ENCODE assay signal across 1 mouse cellular context in the genomic region with DNA sequence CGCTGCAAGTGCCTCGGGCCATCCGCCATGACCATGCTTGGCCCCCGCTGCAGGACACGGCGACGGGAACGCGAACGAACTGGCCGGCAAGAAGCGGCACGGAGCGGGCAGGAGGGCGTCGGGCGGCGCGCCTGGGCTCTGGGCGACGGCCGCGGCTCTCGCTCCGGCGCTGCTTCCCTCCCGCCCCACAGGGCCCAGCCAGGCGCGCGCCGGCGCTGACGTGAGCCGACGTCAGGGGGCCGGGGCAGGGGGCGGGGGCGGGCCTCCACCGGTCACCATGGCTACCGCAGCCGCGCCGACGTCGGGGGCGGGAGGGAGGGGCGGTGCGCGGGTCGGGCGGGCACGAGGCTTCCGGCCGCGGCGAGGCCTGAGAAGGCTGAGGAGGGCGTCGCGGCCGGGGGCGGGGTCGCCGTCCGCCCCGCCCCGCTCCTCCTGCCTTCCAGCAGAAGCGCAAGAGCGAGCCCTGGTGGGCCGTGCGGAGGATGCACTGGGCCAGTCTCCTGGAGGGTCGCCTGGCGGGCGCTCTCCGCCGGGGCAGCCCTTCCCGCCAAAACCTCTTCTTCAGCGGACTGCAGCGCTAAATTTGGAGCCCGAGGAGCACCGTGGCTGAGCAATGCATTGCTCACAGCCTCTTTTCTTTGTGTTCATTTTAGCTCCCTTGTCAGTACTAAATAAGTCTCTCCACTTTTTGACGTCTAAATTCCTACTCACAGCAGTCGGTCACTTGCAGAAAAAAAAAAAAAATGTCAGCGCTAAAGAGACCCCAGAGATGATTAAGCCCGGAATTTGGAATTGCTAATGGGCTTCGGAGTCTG.
TF ChIP-seq lines count a peak whose summit lies in the region.

A gene (minus strand): TSS at position 233 of the 815 bp plus-strand sequence.

TF ChIP-seq in CH12.LX, 34 proteins besides CTCF, POLR2A, EP300 and RAD21 (continued from another document):
- peak; percentile 76 for TF ChIP-seq ZMIZ1 (IDR thresholded peaks at IDR 0.05; ENCODE audit: low read depth, low read length)
- TF ChIP-seq MYC (IDR thresholded peaks at IDR 0.05; ENCODE audit: low read depth, low read length), result no peak
- TF ChIP-seq UBTF (IDR thresholded peaks at IDR 0.05; ENCODE audit: low read depth, low read length), result peak; percentile 90
- peak; percentile 85 for TF ChIP-seq MXI1 (IDR thresholded peaks at IDR 0.05; ENCODE audit: low read depth, low read length)
- peak; percentile 57; the same call in 1 of the 2 replicates for TF ChIP-seq ELF1 (IDR thresholded peaks at IDR 0.05; ENCODE audit: low read depth, low read length)
- peak; percentile 77 for TF ChIP-seq NELFE (IDR thresholded peaks at IDR 0.05; ENCODE audit: low read depth, low read length)
- TF ChIP-seq SIN3A (IDR thresholded peaks at IDR 0.05; ENCODE audit: low read length), result peak; percentile 56
- peak; percentile 92 for TF ChIP-seq SMC3 (IDR thresholded peaks at IDR 0.05; ENCODE audit: low read depth, low read length)
